Mouse (Mus musculus): ENCODE data around the gene Mmp15.

DNA sequence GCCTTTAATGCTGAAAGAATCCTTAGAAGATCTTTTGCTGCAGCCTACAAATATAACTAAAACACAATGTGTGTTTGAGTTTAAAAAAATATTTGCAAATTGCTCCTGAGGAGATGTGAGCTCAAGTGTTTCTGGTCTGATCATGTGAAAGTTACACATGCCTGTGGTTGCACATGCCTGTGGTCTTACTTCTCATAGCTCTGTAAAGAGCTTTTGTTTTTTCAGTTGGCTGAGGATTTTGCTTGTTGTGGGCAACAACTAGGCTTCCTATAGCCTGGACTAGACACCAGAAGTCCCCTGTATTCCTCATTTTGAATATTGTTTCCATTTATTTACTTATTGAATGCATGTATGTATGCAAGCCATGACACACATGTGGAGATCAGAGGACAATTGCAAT, 15.7 kb upstream of the Mmp15 start:
- TF ChIP-seq EP300 (IDR thresholded peaks at IDR 0.05; ENCODE audit: low read depth) (no peak), CTCF (IDR thresholded peaks at IDR 0.05; ENCODE audit: low read depth) (no peak)
